Mouse (Mus musculus) megakaryocyte, embryonic 14.5 days (primary cell): ENCODE measurements at regions not wholly inside any gene's neighbourhood (a gene's known extent, or its start where the extent isn't known, plus 50 kb on each side); places are given as distances from the start of the nearest gene placed in this dataset.

Source experiments
- FLI1 ChIP-seq: IDR thresholded peaks from 2 replicates; pipeline ENCODE4 v1.6.1; 2012; ENCODE audit warnings: low read length, inconsistent platforms, mixed read lengths
- GATA1 ChIP-seq: IDR thresholded peaks from 3 replicates; pipeline ENCODE4 v1.6.1; 2012; ENCODE audit warnings: mixed read lengths, low read length, inconsistent platforms, borderline replicate concordance

GRCm38 (mm10) chr10:119061349-119061850, 178.5 kb downstream of the Cand1 start:
- TF ChIP-seq GATA1 (no peak), FLI1 (no peak)
